Mouse (Mus musculus) midbrain, embryonic 10.5 days (tissue): ENCODE results near the gene Cstad. TPM values are rescaled to one million over a fixed set of nuclear protein-coding genes. Genes with fewer than 3 reads are reported as not detected.

Experiments used
- DNase-seq: peaks from one replicate; pipeline ENCODE4 v3.0.0-alpha.2; 2017; ENCODE audit warnings: low spot score
- H3K27ac ChIP-seq: fragments of 300-500 bp; sonication (generic); replicated peaks from 2 replicates; pipeline ENCODE4 v1.5.1; 2016; ENCODE audit warnings: mild to moderate bottlenecking
- H3K27me3 ChIP-seq: fragments of 300-500 bp; sonication (generic); 2 replicates; pipeline ENCODE4 v1.6.1; 2016; ENCODE audit warnings: low read depth, mild to moderate bottlenecking; ENCODE audit not compliant: poor library complexity, severe bottlenecking
- H3K36me3 ChIP-seq: fragments of 300-500 bp; sonication (generic); 2 replicates; pipeline ENCODE4 v1.6.1; 2016; ENCODE audit warnings: mild to moderate bottlenecking, moderate library complexity
- H3K4me1 ChIP-seq: fragments of 300-500 bp; sonication (generic); 2 replicates; pipeline ENCODE4 v1.6.1; 2016
- H3K4me3 ChIP-seq: fragments of 300-500 bp; sonication (generic); 2 replicates; pipeline ENCODE4 v1.5.1; 2016; ENCODE audit warnings: mild to moderate bottlenecking, moderate library complexity
- H3K9me3 ChIP-seq: fragments of 300-500 bp; sonication (generic); replicated peaks from 2 replicates; pipeline ENCODE4 v1.6.1; 2016; ENCODE audit warnings: mild to moderate bottlenecking
- WGBS: fragments of 180-500 bp; shearing (Covaris S2); methylation state at CpG from one replicate; pipeline ENCODE4 v1.1.7; 2016; 5-methylcytosine and 5-hydroxymethylcytosine counted together
- polyA plus RNA-seq: library from polyadenylated mRNA; unstranded; fragments of >200 nt; fragmentation: Nextera tagmentation; extraction: Ambion mirVana; gene quantifications from 2 replicates; pipeline ENCODE4 v1.2.1, GENCODE M21; 2016

Gene Cstad
- polyA plus RNA-seq: 0.20 and 0.34 TPM in 2 replicates

DNA sequence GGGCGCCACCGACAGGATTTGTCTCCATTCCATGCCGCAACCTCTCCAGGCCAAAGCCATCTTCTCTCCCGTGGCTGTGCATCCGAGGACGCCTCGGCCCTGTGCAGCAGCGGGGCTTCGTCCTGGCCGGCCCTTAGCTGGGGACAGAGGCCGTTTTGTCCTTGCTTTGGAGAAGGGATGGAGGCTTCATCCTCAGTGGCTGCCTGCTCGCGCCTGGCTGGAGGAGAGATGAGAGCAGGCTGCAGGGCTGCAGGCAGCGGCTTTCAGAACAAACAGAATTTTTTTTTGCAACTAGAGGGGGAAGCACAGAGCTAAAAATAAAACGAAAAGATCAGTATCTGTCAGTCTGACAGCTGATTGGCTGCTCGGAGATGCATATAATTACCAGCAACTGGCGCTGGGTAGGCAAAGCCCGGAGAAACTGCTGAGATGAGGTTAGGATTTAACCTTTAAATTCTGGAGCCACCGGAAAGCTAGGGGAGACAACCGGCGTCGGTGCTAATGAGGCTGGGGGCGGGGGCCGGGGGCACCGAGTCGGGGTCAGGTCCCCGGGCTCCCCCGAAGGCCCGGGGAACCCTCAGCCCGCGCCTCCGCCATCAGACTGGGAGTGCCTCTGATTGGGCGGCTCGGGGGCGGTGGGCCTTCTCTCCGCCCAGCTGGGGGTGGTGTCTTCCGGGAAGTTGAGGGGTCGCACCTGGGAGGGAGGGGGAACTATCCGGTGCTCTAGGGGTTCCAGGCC, at the start of gene Cstad:
Cstad (plus strand) TSS at position 400 of the 739 bp plus-strand sequence.
- DNase-seq: peak; percentile 88
- no peaks in the 10 kb centered on the region for H3K9me3 ChIP-seq
- no peaks in the 10 kb centered on the region for H3K36me3 ChIP-seq
- peaks cover 42% of the 10 kb centered on the region for H3K4me1 ChIP-seq
- WGBS: under 1% methylated on average over 36 of the region's 39 CpGs
- peak within 1 kb of the TSS; percentile 65 for H3K4me3 ChIP-seq
- no peaks in the 10 kb centered on the region for H3K27me3 ChIP-seq
- H3K27ac ChIP-seq: peak within 1 kb of the TSS; percentile 96

DNA sequence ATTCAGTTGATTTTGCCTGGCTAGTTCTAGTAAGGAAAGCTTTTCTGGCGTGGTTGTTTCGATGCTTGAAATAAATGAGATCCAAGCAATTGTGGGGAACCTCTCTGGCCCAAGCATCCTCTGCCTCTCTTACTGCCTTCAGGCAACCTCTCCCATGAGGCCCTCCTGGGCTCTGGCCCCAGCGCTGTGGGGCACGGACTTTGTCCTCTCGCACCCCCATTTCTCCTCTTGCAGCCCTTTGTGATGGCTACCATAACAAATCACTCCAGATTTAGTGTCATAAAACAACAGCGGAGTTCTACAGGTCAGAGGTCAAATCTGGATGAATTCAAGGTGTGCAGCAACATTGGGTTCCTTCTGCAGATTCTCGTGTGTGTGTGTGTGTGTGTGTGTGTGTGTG, 49.1 kb upstream of the Cstad start:
- Histone ChIP-seq H3K4me1 (peaks cover 57% of the 10 kb centered on the region), H3K27me3 (peaks cover 40% of the 10 kb centered on the region), H3K36me3 (no peaks in the 10 kb centered on the region), H3K9me3 (0 out of 2 replicates have a peak, but pooled peaks cover 10% of the 10 kb centered on the region), H3K4me3 (peak overlapping the region; percentile 37; the same call in 1 of the 2 replicates), H3K27ac (peak overlapping the region; percentile 77)
- WGBS: 70% methylated on average over 7 of the region's 7 CpGs
- DNase-seq: no peak

DNA sequence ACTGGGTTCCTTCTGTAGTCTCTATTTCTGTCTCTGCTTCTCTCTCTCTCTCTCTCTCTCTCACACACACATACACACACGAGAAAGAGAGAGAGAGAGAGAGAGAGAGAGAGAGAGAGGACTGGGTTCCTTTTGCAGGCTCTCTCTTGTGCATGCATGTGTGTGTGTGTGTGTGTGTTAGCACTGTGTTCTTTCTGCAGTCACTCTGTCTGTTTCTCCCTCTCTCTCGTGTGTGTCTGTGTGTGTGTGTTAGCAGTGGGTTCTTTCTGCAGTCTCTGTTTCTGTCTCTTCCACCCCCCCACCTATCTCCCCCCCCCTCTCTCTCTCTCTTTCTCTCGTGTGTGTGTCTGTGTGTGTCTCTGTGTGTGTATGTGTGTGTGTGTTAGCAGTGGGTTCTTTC, 48.6 kb upstream of the Cstad start:
- H3K27ac ChIP-seq: peak overlapping the region; percentile 77
- 54% methylated on average over 2 of the region's 3 CpGs for WGBS

DNA sequence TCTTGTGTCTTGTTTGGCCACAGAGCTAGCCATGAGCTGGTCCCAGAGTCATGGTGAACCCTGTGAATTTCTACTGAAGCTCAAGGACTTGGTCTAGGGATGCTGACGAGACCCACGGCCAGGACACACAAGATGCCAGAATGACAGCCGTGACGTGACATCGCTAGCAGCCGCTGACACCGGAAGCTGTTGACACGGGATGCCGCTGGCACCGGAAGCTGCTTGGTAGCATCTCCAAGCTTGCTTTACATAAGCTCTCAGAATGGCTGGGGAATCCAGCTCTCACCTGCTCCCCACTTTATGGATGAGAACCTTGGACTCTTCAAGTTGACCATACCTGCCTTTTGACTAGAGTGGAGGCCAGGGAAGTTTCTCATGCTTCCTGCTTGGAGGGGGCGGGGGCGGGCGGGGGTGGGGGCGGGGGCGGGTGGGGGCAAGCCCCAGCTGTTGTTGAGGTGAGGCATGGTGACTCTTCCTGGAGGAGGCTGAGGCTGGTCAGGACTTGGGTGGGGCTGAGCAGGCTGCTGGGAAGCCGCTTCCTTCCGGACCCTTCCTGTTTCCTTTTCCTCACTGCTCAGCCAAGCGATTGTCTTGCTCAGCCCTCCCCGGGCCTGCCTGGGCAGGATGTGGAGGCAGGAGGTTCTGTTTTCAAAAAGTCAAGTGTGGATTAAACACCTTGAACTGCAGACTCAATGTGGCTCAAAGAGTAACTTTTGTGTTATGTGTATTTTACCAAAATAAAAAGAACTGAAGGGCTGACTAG, 47.2 kb upstream of the Cstad start:
- Histone ChIP-seq H3K36me3 (no peaks in the 10 kb centered on the region), H3K4me3 (no peak overlapping the region), H3K27me3 (peaks cover 37% of the 10 kb centered on the region), H3K27ac (peak overlapping the region; percentile 77), H3K4me1 (peaks cover 46% of the 10 kb centered on the region), H3K9me3 (0 out of 2 replicates have a peak, but pooled peaks cover 10% of the 10 kb centered on the region)
- 80% methylated on average over 19 of the region's 19 CpGs for WGBS
- no peak for DNase-seq

More for the DNA sequence above, 48.6 kb upstream of the Cstad start:
- H3K9me3 ChIP-seq: 0 out of 2 replicates have a peak, but pooled peaks cover 10% of the 10 kb centered on the region
- no peak overlapping the region for H3K4me3 ChIP-seq
- no peaks in the 10 kb centered on the region for H3K36me3 ChIP-seq
- no peak for DNase-seq
- H3K4me1 ChIP-seq: peaks cover 54% of the 10 kb centered on the region
- peaks cover 39% of the 10 kb centered on the region for H3K27me3 ChIP-seq

DNA sequence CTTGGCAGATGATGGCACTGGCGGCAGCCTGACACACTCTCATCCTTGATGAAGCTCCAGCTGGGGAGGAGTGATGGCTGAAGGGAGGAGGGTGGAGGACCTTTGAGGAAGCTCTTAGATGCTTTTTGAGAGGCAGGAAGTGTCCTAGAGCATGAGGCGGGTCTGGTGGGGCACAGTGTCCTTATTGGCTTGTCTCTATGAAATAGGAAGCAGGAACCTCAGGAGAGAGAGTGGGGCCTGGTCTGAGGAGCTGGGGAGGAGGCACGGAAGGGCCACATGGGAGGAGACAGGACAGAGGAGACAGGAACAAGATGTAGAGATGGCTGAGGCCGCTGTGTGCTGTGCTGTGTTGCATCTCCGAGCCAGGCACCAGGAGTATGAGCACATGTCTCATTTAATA, 43.3 kb upstream of the Cstad start:
- H3K9me3 ChIP-seq: 0 out of 2 replicates have a peak, but pooled peaks cover 10% of the 10 kb centered on the region
- H3K4me3 ChIP-seq: no peak overlapping the region
- WGBS: 81% methylated on average over 5 of the region's 5 CpGs
- peaks cover 10% of the 10 kb centered on the region for H3K27me3 ChIP-seq
- H3K4me1 ChIP-seq: peaks cover 24% of the 10 kb centered on the region
- DNase-seq: no peak
- H3K27ac ChIP-seq: no peak overlapping the region; the same call in 1 of the 2 replicates
- H3K36me3 ChIP-seq: no peaks in the 10 kb centered on the region

DNA sequence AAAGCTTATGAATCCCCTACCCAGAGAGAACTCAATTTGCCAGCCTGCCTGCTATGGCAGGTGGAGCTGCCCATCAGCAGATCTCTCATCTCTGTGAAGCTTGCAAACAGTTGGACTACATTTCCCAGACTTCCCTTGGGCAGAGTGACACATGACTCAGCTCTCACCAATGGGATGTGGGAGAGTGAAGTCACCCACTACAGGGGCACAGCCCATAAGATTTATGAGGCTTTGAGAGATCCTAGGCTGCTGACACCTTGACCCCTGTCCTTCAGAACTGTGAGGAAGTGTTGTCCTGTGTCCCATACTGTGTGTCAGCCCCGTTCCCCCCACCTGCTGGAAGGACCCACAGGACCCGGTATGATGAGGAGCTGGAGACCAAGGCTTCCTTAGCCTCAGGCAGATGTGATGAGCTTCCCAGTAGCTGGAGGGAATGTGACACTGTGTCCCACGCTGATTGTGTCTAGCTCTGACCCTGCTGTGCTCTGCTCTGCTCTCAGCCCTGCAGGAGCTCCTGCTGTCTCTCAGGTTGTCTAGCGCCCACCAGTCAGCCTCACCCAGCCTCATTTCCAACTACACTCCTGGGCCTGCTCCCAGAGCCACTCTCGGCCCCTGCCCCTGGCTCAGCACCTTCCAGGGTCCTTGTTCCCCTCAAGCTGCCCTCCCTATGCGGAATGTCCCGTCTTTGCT, 40.8 kb upstream of the Cstad start:
- Histone ChIP-seq H3K27me3 (no peaks in the 10 kb centered on the region), H3K27ac (peak overlapping the region; percentile 72), H3K4me3 (peak overlapping the region; percentile 33), H3K4me1 (peaks cover 11% of the 10 kb centered on the region), H3K9me3 (0 out of 2 replicates have a peak, but pooled peaks cover 7% of the 10 kb centered on the region), H3K36me3 (no peaks in the 10 kb centered on the region)
- 53% methylated on average over 7 of the region's 7 CpGs for WGBS
- peak; percentile 38 for DNase-seq

DNA sequence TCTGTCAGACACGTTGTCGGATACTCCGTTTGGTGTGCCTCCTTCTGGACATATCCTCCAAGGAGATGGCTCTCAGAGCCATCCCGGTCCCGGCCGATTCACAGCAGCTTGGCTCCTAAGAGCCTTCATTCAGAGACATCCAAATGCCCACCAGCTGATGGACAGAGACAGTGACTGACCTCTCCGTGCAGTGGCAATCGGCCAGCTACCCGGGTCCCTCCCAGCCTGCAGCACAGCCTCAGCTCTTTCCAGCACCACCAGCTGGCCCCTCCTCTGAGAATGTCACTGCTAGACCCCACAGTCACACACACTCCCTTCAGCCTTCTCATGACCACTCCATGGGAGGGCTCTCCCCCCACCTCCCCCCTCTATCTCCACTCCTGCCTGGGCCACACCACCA, 39.6 kb upstream of the Cstad start:
- no peak for DNase-seq
- 86% methylated on average over 9 of the region's 9 CpGs for WGBS
- no peak overlapping the region for H3K4me3 ChIP-seq
- H3K36me3 ChIP-seq: no peaks in the 10 kb centered on the region
- H3K27me3 ChIP-seq: no peaks in the 10 kb centered on the region
- H3K4me1 ChIP-seq: peaks cover 16% of the 10 kb centered on the region
- H3K27ac ChIP-seq: peak overlapping the region; percentile 42
- H3K9me3 ChIP-seq: no peaks in the 10 kb centered on the region

DNA sequence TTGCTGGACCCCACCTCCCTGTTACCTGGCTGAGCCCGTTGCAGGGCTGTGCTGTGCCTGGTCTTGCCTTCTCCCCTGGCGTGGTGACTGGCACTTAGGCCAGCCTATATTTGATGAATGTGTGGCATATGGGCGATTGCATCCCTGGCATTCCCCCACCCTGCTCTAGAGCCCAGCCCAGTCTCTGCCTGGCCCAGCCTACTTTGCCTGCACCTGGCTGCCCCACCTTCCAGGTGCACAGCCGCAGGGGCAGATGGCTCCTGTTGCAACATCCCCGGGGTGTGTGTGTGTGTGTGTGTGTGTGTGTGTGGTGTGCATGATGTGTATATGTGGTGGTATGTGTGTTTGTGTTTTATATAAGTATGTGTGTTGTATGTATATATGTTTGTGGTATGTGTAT, 38.3 kb upstream of the Cstad start:
- Histone ChIP-seq H3K9me3 (no peaks in the 10 kb centered on the region), H3K27me3 (no peaks in the 10 kb centered on the region), H3K36me3 (no peaks in the 10 kb centered on the region), H3K27ac (no peak overlapping the region), H3K4me3 (no peak overlapping the region), H3K4me1 (peaks cover 18% of the 10 kb centered on the region)
- no peak for DNase-seq
- WGBS: 85% methylated on average over 5 of the region's 5 CpGs

DNA sequence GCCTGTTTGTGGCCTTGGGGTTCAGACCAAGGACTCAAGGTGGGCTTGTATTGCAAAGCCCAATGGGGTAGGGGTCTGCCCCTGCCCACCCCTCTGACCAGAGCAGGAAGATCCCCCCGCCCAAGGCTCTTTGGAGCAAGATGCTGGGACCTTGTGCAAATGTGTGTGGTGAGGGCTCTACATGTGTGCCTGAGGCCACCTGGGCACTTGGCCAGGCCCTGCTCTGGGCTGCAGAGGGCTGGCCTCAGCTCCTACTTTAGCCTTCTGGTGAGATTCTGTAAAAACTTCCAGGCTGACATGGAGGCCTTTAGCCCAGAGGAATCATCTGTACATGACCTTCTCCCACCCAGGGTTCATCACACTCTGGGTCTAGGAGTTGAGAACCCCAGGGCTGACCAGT, 35.3 kb upstream of the Cstad start:
- 81% methylated on average over 1 of the region's 1 CpGs for WGBS
- H3K4me1 ChIP-seq: peaks cover 11% of the 10 kb centered on the region
- no peak overlapping the region for H3K4me3 ChIP-seq
- H3K9me3 ChIP-seq: no peaks in the 10 kb centered on the region
- no peak for DNase-seq
- H3K27me3 ChIP-seq: no peaks in the 10 kb centered on the region
- H3K36me3 ChIP-seq: no peaks in the 10 kb centered on the region
- peak overlapping the region; percentile 42 for H3K27ac ChIP-seq

DNA sequence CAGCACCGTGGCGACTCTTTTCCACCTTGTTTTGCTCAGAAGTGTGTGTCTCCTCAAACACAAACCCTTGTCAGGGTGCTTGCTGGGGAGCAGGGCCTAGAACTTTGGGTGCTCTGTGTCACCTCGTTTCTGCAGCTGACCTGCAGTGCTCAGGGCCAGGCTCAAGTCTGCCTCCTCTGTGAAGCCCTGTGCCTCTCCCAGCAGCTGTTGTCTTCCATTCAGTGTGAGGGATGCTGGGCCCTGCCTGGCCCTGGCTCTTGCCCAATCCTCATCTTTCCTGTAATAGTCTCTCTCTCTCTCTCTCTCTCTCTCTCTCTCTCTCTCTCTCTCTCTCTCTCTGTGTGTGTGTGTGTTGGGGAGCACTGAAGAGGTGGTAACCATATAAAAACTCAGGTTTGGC, 32.3 kb upstream of the Cstad start:
- no peaks in the 10 kb centered on the region for H3K36me3 ChIP-seq
- H3K9me3 ChIP-seq: no peaks in the 10 kb centered on the region
- no peak for DNase-seq
- peaks cover 13% of the 10 kb centered on the region for H3K27me3 ChIP-seq
- 84% methylated on average over 3 of the region's 3 CpGs for WGBS
- H3K4me1 ChIP-seq: peaks cover 22% of the 10 kb centered on the region
- H3K27ac ChIP-seq: no peak overlapping the region
- no peak overlapping the region for H3K4me3 ChIP-seq

DNA sequence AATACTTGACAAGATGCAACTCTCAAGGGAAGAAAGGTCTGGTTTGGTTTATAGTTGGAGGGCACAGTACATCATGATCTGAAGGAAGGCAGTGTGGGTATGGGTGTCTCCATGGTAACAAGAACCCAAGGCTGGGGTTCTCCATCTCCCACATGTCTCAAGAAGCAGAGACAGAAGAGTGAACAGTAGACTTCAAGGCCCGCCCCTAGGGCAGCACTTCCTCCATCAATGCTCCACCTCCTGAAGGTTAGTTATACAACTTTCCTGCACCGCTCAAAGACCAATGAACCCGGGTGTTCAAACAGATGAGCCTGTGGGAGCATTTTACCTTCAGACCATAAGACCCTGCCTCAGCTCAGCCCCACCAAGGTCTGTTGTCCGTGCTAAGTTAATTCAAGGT, 23.2 kb upstream of the Cstad start:
- no peak for DNase-seq
- Histone ChIP-seq H3K4me3 (no peak overlapping the region), H3K27me3 (peaks cover 9% of the 10 kb centered on the region; the same call in 1 of the 2 replicates), H3K36me3 (no peaks in the 10 kb centered on the region), H3K27ac (no peak overlapping the region), H3K9me3 (peaks cover 11% of the 10 kb centered on the region; the same call in 1 of the 2 replicates), H3K4me1 (peaks cover 14% of the 10 kb centered on the region)
- 88% methylated on average over 4 of the region's 4 CpGs for WGBS

DNA sequence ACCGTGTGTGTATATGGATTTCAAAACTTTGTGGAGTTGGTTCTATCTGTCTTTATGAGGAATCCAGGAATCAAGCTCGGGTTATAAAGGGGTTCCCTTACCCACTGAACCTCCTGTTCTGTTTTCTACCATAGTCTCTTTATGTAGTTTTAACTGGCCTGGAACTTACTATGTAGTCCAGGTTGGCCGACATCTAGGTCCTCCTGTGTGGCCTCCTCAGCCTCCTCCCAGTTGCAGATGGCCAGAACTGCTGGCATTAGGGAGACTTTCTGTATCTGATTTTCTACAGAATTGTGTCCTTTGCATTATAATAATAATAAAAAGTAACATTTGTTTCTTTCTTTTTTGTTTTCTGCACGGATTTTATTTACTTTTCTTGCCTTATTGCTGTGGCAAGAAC, 21.3 kb upstream of the Cstad start:
- Histone ChIP-seq H3K9me3 (peaks cover 11% of the 10 kb centered on the region; the same call in 1 of the 2 replicates), H3K4me1 (no peaks in the 10 kb centered on the region), H3K27me3 (no peaks in the 10 kb centered on the region), H3K27ac (no peak overlapping the region), H3K4me3 (no peak overlapping the region), H3K36me3 (no peaks in the 10 kb centered on the region)
- DNase-seq: no peak
- WGBS: 84% methylated on average over 4 of the region's 4 CpGs
